In genomic region chr11:116024356-116024808, GRCm38 (mm10) we compare ENCODE assay signal across 8 mouse cellular contexts. TPM values are rescaled to one million over a fixed set of nuclear protein-coding genes. Genes with fewer than 3 reads are reported as not detected.
A peak's percentile ranks its signal among the peaks of the same experiment; 100 is the strongest.
DNase-seq lines count a peak whose midpoint lies in the region; ATAC-seq and TF ChIP-seq lines count a peak whose summit lies in the region.

No protein-coding gene starts in this region.

- peak; percentile 84 to 85 for ATAC-seq in hematopoietic stem cell, adult 5-6 weeks (replicated peaks in 1 of 2; ENCODE audit: insufficient read depth in 1 of 2, low FRiP score in 2 of 2, low TSS enrichment in 1 of 2, low read depth in 1 of 2, poor library complexity in 2 of 2, severe bottlenecking in 2 of 2)
- peak; percentile 92 for ATAC-seq in lung, postnatal 0 days

- peaks cover 2% of the 10 kb centered on the region; the same call in 1 of the 2 replicates for H3K4me1 ChIP-seq in lung, postnatal 0 days (ENCODE audit: insufficient read depth, low read depth, low read length)

- WGBS in lung, postnatal 0 days: under 1% methylated on average over 36 of the region's 37 CpGs

- peak; percentile 99 for DNase-seq in MN1 (ENCODE audit: low spot score)
- peak; percentile 94 for DNase-seq in cerebellum, adult 8-10 months
- peak; percentile 99 for DNase-seq in forelimb bud, embryonic 11.5 days (ENCODE audit: low read depth, low spot score)
- peak; percentile 95 for DNase-seq in layer of hippocampus, adult 9-10 months (ENCODE audit: low spot score)
- DNase-seq in lung, postnatal 0 days (ENCODE audit: low spot score): peak; percentile 100
- peak; percentile 97 for DNase-seq in ovary, postnatal 14 days (ENCODE audit: low spot score)
- DNase-seq in thymus, postnatal 14 days: peak; percentile 96

- H3K36me3 ChIP-seq in lung, postnatal 0 days (ENCODE audit: insufficient read depth, low read length): peaks cover 10% of the 10 kb centered on the region

- peak overlapping the region; percentile 91 for H3K4me3 ChIP-seq in lung, postnatal 0 days (ENCODE audit: low read depth, low read length)

- H3K27me3 ChIP-seq in lung, postnatal 0 days (replicated peaks; ENCODE audit: insufficient read depth, low read length): no peaks in the 10 kb centered on the region

- TF ChIP-seq CTCF in lung, postnatal 0 days (IDR thresholded peaks at IDR 0.05): no peak

- no peak overlapping the region for H3K4me2 ChIP-seq in lung, postnatal 0 days (replicated peaks; ENCODE audit: low read depth, low read length)

- H3K27ac ChIP-seq in lung, postnatal 0 days (ENCODE audit: low read length): peak overlapping the region; percentile 99

- no peaks in the 10 kb centered on the region for H3K9me3 ChIP-seq in lung, postnatal 0 days (ENCODE audit: low read length)

- TF ChIP-seq EP300 in lung, postnatal 0 days (IDR thresholded peaks at IDR 0.05): peak; percentile 81

- H3K9ac ChIP-seq in lung, postnatal 0 days (replicated peaks; ENCODE audit: low read depth): peak overlapping the region; percentile 99

RNA-seq across cellular contexts. Expression of gene H3f3b, which starts 3.4 kb away (rescaled TPM):
- 997 and 1,138 TPM in 2 replicates for total RNA-seq in hematopoietic stem cell, adult 5-6 weeks (2017)
- polyA plus RNA-seq in lung, postnatal 0 days (2015; fragmentation: Nextera tagmentation; extraction: Ambion mirVana): 1,667 and 1,708 TPM in 2 replicates

RNA-seq across cellular contexts. Expression of gene Unk, which starts 5.7 kb away (rescaled TPM):
- 19.1 and 19.9 TPM in 2 replicates for total RNA-seq in hematopoietic stem cell, adult 5-6 weeks (2017)
- polyA plus RNA-seq in lung, postnatal 0 days (2015; fragmentation: Nextera tagmentation; extraction: Ambion mirVana): 14.5 and 15.0 TPM in 2 replicates

RNA-seq across cellular contexts. Expression of gene Galk1, which starts 11.9 kb away (rescaled TPM):
- 32.4 and 36.0 TPM in 2 replicates for total RNA-seq in hematopoietic stem cell, adult 5-6 weeks (2017)
- polyA plus RNA-seq in lung, postnatal 0 days (2015; fragmentation: Nextera tagmentation; extraction: Ambion mirVana): 91.0 and 95.6 TPM in 2 replicates

RNA-seq across cellular contexts. Expression of gene Itgb4, which starts 49.9 kb away (rescaled TPM):
- total RNA-seq in hematopoietic stem cell, adult 5-6 weeks (2017): 0.56 and 5.8 TPM in 2 replicates
- polyA plus RNA-seq in lung, postnatal 0 days (2015; fragmentation: Nextera tagmentation; extraction: Ambion mirVana): 3.8 and 4.2 TPM in 2 replicates

RNA-seq across cellular contexts. Expression of gene Unc13d, which starts 53.4 kb away (rescaled TPM):
- 33.5 and 42.0 TPM in 2 replicates for total RNA-seq in hematopoietic stem cell, adult 5-6 weeks (2017)
- 14.9 and 25.3 TPM in 2 replicates for polyA plus RNA-seq in lung, postnatal 0 days (2015; fragmentation: Nextera tagmentation; extraction: Ambion mirVana)

Comparison
In these comparisons a context has a peak if more than half of its experiments do, and no peak if none do; other contexts are left out.
1. Peak in every context shown above with its lines: DNase-seq, ATAC-seq, H3K4me3 ChIP-seq and H3K27ac ChIP-seq.